Mouse (Mus musculus) erythroblast, adult 5-6 weeks (primary cell): Measurements from ENCODE around the gene Vkorc1l1. TPM values are rescaled to one million over a fixed set of nuclear protein-coding genes. Genes with fewer than 3 reads are reported as not detected.
A peak's percentile ranks its signal among the peaks of the same experiment; 100 is the strongest.
"Not testable (repeated sequence)": the region's sequence is repeated elsewhere in the genome, so short reads cannot be mapped to it uniquely, and the experiment has no call there.

Source experiments
- ATAC-seq: replicated peaks from 2 replicates; pipeline ENCODE4 v1.8.0; 2016; ENCODE audit warnings: moderate number of reproducible peaks, mild to moderate bottlenecking, moderate TSS enrichment, inconsistent platforms; ENCODE audit not compliant: poor library complexity, low FRiP score, severe bottlenecking
- total RNA-seq, 2 experiments: library from RNA; stranded (forward) in 1 of 2; stranded (reverse) in 1 of 2; fragments of 150-400 nt in 1 of 2; fragments of 200-764, 138-1000 nt in 1 of 2; gene quantifications; 2 replicates each; pipeline versions ENCODE4 v1.2.3 to v1.2.4; 2015 to 2017; ENCODE audit warnings: low replicate concordance in 2 of 2

Gene Vkorc1l1
- 39.8 and 49.3 TPM in 2 replicates for total RNA-seq (2015; ENCODE audit: low replicate concordance)
- total RNA-seq (2017; ENCODE audit: low replicate concordance), result 27.2 and 30.7 TPM in 2 replicates

DNA sequence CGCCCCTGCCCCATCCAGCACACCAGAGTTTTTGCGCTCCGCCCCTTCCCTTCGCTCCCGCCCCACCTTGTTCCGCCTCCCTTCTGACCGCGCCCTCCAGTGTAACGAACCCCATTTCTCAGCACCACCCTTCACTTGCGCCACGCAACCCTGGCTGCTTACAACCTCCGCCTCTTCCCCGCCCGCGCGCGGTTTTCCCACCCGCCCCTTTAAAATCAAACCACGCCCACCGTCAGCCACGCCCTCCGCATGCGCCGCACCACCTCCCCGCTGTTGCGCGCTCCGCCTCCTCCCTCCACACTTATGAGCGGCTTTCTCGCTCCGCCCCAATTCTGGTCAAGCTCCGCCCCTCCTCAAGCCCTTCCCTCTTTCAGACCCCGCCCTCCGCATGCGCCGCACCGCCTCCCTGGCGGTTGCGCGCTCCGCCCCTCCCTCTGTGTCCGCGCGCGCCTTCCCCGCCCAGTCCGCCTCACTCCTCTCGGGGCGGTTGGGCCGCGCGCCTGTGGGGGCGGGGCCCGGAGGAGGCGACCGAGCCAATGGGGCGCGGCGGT, at the start of gene Vkorc1l1:
Vkorc1l1 (plus strand) TSS at position 476 of the 551 bp plus-strand sequence.
- ATAC-seq, result peak; percentile 84

DNA sequence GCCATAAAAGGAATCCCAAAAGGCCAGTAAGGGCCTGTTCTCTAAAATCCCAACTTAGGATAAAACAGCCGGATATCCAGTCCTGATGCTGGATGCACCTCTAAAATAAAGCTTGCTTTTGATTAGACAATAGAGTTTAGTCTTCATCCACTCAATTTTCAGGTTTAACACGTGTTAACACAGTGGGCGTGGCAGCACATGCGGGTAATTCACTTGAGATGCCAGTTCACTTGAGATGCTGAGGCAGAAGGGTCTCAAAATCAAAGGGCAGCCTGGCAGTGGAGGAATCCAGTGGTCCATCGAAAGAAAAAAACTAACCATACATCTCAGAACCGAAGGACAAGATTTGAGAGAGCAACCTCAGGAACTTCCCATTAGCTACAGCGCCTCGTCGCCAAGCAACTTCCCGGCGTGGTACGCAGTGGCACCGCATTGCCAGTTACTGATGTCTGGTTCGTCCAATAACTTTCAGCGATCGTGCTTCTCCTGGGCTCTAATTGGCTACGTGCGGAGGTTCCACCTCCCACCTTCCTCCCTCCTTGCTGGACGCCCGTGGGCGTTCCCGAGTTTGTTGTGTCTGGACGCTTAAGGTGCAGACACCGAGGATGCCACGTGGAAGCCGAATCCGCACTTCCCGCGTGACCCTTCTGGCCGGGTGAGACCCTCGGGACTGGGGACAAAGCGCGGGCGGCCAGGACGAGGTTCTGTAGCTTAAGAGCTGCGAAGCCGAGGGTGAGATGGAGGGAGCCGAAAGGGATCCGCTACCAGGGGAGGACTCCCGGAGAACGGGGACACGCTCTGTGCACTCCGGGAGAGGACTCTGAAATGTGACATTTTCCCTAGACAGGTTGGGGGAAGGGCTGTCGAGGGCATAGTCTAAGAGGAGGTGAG, 46.3 kb upstream of the Vkorc1l1 start, which contains the start of gene Zbed5:
Zbed5 (plus strand) TSS at position 526 of the 891 bp plus-strand sequence.
- ATAC-seq, result peak; percentile 100

DNA sequence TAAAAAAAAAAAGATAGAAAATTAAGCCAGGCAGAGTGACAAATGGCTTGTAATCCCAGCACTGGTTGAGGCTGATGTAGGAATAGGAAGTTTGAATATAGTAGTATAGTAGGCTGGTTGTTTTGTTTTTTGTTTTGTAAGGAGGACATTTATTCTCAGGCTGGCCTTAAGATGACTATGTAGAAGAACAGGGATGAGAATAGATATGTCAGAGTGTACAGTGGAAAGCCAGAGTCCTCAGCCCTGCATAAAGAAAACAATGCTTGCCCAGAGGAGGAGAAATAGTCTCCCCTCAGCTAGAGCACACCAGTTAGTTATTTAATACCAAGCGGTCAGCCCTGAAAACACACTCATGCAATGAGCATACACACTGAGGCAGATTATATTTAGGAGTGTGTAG, 43.3 kb upstream of the Vkorc1l1 start, which contains the start of gene Phkg1:
Phkg1 (minus strand) TSS at position 101 of the 400 bp plus-strand sequence.
- no peak for ATAC-seq

DNA sequence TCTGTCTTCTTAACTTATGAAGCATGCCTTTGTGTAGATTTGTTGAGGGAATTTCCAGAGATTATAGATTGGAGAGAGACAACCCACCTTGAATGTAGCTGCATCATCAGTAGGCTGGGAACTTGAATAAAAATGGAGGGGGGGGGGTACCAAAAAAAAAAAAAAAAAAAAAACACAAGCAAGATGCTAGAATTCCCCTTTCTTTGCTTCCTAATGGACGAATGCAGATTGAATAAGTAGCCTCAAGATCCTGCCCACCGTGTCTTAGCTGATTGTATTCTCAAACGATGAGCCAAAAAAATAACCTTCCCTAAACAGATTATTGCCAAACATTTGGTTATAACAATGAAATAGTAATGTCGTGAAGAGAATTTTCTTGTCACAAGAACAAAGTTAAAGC, 34.0 kb upstream of the Vkorc1l1 start:
- no peak for ATAC-seq

DNA sequence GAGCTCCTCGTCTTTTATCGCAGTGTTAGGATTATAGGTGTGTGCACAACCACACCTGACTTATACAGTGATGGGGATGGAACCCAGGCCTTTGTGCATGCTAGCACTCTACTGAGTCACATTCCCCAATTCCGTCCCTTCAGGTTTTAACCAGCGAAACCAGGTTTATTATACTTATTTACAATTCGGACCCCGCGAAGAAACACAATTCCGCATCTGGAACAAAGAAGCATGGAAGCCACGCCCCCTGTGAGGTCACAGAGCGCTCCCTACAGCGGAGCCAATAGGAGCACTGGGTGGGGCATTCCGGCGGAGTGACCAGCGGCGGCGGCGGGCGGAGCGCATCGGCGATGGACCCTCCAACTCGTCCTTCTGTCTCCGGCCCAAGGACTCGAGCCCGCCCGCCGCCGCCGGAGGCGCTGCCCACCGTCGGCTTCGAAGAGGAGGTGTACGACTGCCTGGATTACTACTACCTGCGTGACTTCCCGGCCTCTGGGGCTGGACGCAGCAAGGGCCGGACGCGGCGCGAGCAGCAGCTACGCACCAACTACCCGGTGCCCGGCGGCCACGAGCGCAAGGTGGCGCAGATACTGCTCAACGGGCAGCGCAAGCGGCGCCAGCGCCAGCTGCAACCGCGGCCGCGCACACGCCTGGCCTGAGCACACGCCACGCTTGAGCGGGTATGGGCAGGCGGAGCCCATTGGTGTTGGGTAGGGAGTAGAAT, 33.4 kb upstream of the Vkorc1l1 start, which contains the start of gene Nupr1l:
Nupr1l (plus strand) TSS at position 299 of the 724 bp plus-strand sequence.
- ATAC-seq, result peak; percentile 94

DNA sequence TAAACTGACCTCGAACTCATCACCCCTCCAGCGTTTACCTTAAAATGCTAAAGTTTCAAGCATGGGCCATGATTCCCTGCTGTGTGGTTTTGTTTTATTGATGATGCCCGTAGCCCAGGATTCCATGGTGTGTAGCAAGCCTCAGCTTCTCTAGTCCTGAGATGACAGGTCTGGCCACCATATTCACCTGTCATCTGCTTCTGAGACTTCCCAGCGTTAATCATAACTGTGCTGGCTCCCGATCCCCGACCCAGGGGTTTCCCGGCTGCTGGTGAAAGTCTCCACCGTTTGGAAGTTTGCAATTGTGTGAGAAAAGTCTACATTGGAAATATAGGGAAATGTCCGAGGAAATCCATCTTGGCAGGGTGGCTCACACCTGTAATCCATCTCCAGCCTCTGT, 32.6 kb upstream of the Vkorc1l1 start:
- no peak for ATAC-seq

DNA sequence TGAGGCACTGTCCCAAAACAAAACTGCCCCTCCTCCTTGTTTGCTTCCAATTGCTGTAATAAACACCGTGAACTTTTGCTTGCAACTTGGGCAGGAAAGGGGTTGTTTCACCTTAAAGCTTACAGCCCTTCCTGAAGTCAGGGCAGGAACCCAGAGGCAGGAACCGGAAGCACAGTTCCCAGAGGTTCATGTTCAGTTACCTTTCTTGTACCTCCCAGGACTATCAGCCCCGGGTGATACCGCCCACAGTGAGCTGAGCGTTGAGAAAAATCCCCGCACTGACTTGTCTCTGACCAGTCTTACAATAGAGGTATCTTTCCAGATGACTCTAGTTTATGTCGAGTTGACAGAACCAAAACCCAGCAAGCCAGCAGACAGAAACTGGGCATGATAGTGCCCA, 32.2 kb upstream of the Vkorc1l1 start:
- no peak for ATAC-seq

DNA sequence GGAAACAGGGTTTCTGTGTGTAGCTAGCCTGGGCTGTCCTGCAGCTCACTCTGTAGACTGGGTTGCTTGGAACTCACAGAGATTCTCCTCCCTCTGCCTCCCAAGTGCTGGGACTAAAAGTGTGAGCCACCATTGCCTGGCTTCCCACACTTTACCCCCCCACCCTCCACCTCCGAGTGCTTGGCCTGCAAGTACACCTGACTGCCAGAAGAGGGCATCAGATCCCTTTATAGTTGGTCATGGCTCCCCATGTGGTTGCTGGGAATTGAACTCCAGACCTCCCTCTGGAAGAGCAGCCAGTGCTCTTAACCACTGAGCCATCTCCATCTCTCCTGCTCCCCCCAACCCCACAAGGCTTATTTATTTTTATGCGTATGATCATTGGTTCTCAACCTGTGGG, 27.7 kb upstream of the Vkorc1l1 start:
- ATAC-seq, result peak; percentile 63; the same call in 1 of the 2 replicates

DNA sequence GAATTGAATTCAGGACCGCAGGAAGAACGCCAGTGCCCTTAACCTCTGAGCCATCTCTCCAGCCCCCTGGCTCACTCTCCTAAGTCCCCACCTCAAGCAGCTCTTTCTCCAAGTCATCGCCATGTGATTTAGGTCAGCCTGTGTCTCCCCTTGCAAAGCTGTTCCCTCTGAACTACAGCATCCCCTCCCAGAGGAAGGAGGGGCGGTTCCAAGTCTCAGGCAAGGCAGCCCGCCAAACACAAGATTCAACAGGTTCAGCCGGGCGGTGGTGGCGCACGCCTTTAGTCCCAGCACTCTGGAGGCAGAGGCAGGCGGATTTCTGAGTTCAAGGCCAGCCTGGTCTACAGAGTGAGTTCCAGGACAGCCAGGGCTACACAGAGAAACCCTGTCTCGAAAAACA, 26.3 kb upstream of the Vkorc1l1 start:
- ATAC-seq, result not testable (repeated sequence)

DNA sequence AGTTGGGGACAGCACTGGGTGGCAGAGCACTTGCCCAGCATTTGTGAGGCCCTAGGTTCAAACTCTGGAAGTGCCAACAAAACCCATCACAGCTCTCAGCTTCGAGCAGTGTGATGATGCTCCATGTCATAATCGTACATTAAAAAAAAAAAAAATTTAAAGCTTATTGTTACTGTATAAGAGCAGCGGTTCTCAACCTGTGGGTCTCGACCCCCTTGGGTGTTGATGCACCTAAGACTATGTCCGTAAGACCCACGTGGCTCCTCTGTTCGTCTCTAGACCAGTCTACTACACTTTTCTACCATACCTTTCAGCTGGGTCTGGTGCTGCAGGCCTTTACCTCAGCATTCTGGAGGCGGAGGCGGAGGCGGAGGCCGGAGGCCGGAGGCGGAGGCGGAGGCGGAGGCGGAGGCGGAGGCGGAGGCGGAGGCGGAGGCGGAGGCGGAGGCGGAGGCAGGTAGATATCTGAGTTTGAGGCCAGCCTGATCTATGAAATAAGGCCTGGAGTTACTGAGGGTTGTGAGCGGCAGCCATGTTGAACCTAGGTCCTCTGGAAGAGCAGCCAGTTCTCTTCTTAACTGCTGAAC, 23.6 kb upstream of the Vkorc1l1 start:
- no peak for ATAC-seq

DNA sequence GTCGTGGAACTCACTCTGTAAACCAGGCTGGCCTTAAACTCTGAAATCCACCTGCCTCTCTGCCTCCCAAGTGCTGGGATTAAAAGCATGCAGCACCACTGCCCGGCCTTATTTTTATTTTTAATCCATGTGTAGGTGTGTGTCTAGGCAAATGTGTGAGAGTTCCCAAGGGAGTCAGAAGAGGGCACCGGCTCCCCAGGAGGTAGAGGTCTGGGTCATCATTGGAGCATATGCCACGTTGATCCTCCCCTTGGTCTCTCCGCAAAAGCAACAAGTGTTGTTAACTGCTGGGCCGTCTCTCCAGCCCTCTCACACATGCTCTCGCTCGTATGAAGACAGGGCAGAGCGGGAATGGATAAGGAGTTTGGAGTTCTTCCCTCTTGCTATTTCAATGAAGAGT, 23.0 kb upstream of the Vkorc1l1 start:
- ATAC-seq, result no peak

DNA sequence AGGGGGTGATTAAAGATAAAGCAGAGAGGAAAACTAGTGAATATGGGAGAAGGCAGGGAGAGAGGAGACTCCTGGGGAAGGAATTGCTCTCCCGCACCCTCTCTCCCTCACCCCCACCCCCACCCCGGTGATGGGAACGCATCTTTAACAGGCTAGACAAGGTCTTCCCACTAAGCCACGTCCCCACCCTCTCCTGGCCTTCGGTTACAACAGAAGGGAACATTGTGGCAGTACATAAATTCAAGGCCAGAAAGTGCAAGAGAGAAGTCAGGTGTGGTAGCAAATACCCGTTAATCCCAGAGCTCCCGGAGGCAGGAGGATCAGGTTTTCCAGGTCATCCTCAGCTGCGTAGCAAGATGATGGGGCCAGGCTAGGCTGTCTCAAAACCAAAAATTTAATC, 22.4 kb upstream of the Vkorc1l1 start:
- no peak for ATAC-seq

DNA sequence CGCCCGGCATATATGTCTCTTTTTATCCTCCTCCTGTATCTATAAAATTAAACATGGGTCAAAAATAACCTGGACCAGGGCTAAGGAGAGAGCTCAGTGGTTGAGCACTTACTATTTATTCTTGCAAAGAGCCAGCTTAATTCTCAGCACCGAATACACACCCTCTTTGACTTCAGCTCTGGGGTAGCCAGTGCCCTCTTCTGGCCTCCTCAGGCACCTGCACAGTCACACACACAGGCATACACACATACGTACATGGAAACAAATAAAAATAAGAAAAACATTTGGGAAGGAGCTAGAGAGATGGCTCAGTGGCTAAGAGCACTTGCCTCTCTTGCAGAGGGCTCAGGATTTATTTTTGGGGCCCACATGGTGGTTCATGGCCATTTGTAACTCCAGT, 19.8 kb upstream of the Vkorc1l1 start:
- ATAC-seq, result no peak

DNA sequence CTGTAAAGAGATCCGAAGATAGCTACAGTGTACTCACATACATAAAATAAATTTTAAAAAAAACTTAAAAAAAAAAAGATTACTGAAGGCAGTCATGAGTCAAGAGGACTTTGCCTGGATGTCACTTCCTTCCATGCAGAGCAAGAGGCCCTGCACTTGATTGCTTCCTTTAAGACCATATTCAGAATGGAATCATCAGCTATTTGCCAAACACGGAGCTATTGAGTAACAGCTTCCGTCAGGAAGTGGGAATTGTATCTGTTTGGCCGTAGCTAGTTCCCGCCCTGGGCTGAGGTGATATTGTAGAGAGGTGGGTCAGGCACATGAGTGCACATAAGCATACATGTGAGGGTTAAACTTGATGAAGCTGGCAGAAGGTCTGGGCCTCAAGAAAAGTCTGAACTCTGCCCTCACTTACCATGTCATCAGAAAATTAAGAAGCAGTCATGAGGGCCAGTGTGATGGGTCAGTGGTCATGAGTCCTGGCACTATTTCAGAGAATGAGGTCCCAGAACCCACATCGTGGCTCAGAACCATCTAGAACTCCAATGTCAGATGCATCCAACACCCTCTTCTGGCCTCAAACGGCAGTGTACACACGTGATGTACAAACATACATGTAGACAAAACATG, 16.8 kb upstream of the Vkorc1l1 start:
- no peak for ATAC-seq

DNA sequence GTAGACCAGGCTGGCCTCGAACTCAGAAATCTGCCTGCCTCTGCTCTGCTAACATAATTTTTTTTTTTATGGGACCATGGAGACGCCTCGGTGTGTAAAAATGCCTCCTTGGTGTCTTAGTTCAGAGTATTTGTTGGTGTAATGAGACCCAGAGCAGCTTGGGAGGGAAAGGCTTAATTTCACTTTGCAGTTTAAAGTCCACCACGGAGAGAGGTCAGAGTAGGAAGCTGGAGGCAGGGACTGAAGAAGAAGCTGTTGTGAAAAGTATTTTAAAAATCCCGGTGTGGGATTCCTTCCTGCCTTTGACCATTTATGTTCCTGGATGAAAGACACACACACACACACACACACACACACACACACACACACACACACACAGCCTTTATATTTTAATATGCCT, 15.8 kb upstream of the Vkorc1l1 start:
- ATAC-seq, result no peak

DNA sequence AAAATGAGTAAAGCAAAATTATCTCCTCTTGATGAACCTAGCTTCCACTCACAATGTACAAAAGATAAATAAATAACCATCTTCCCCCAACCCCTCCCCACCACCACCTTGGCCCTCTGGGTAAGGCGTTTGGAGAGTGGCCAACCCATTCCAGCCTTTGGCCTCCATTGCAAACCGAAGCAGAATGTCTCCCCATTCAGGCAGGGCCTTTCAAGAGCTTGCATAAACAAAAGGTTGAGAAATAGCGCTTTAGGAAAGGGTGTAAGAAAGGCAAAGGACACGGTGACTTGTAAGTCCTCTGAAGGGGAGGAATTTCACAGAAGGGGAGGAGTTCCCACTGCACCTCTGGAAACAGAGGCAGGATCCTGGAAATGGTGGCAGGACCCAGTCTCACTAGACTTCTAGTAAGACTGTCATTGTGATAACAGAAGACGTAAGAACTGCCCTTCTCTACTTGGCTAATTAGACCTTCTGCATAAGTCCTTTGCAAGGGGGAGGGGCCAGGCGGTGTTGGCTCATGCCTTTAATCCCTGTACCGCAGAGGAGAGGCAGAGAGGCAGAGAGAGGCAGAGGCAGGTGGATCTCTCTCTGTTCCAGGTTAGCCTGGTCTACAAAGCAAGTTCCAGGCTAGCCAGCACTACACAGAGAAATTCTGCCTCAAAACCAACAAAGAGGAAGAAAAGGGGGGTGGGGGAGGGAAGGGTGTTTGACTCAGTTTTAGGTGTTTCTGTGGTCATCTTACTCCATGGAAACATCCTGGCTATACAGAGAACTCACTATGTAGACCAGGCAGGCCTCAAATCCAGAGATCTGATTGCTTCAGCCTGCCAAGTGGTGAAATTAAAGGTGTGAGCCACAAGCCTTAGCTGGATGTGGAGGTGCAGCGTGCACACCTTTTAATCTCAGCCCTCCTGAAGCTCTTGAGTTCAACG, 11.6 kb upstream of the Vkorc1l1 start:
- ATAC-seq, result no peak

DNA sequence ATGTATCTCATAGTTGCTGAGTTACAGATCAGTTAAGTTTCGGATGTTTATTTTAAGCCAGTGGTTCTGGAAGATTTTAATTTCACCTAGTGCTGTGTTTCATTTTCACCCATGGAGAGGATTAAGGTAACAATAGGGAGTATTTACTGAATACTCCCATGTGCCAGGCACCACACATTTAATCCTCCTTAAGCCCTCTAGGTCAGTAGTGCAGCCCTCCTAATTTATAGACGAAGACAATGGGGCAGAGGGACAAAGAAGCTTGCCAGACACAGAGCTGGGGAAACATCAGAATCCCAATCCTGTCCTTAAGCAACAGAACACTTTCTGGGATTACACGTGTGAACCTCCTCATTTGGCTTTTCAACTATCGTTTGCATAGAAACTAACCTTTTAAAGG, 4.8 kb upstream of the Vkorc1l1 start:
- ATAC-seq, result no peak

DNA sequence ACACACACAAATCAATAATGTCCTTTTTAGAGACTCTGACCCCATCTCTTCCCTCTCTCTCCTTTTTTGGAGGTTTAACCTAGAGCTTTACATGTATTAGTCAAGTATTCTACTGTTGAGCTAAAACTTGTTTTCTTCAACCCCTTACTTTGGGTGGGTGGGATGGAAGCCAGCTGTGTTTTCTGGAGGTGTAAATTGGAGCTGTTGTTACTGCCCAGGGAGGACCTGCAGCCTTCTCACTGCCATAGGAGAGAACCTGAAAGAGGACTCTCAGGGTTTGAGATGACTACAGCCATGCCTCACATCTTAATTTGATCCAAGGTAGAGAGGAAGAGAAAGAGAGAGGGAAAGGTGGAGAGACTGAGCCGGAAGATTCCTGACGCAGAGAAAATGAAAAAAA, 1.5 kb upstream of the Vkorc1l1 start:
- ATAC-seq, result no peak
